Mouse (Mus musculus) kidney, embryonic 14.5 days (tissue): ENCODE measurements around the gene Zfp667. TPM values are rescaled to one million over a fixed set of nuclear protein-coding genes. Genes with fewer than 3 reads are reported as not detected.
"Not testable (repeated sequence)": the region's sequence is repeated elsewhere in the genome, so short reads cannot be mapped to it uniquely, and the experiment has no call there.

Experiments used
- ATAC-seq: fragments of 200-750 bp; cut with Nextera tagmentation; 2 replicates; pipeline ENCODE4 v1.8.0; 2017; ENCODE audit warnings: moderate number of reproducible peaks, mild to moderate bottlenecking, moderate TSS enrichment, moderate library complexity; ENCODE audit not compliant: low FRiP score, low TSS enrichment
- H3K27ac ChIP-seq: fragments of 300-500 bp; sonication (generic); 2 replicates; pipeline ENCODE4 v1.5.1; 2014; ENCODE audit warnings: low read depth, mild to moderate bottlenecking, low read length, moderate library complexity, mixed read lengths
- H3K27me3 ChIP-seq: fragments of 300-500 bp; sonication (generic); 2 replicates; pipeline ENCODE4 v1.6.1; 2014; ENCODE audit warnings: mild to moderate bottlenecking, low read length; ENCODE audit not compliant: control insufficient read depth, insufficient read depth
- H3K36me3 ChIP-seq: fragments of 300-500 bp; sonication (generic); 2 replicates; pipeline ENCODE4 v1.6.1; 2014; ENCODE audit warnings: low read length, mixed read lengths; ENCODE audit not compliant: control insufficient read depth, insufficient read depth
- H3K4me1 ChIP-seq: fragments of 300-500 bp; sonication (generic); 2 replicates; pipeline ENCODE4 v1.6.1; 2014; ENCODE audit warnings: low read length, mixed read lengths; ENCODE audit not compliant: control insufficient read depth, insufficient read depth
- H3K4me2 ChIP-seq: fragments of 300-500 bp; sonication (generic); replicated peaks from 2 replicates; pipeline ENCODE4 v1.6.1; 2014; ENCODE audit warnings: low read depth, mild to moderate bottlenecking, low read length
- H3K4me3 ChIP-seq: fragments of 300-500 bp; sonication (generic); 2 replicates; pipeline ENCODE4 v1.5.1; 2014; ENCODE audit warnings: mild to moderate bottlenecking, low read length
- H3K9ac ChIP-seq: fragments of 300-500 bp; sonication (generic); 2 replicates; pipeline ENCODE4 v1.6.1; 2014; ENCODE audit warnings: low read depth, mild to moderate bottlenecking, low read length, moderate library complexity
- H3K9me3 ChIP-seq: fragments of 300-500 bp; sonication (generic); 2 replicates; pipeline ENCODE4 v1.6.1; 2016; ENCODE audit warnings: low read length; ENCODE audit not compliant: control insufficient read depth
- whole genome bisulfite sequencing: fragments of 180-500 bp; shearing (Covaris S2); extraction: QIAGEN DNeasy Blood & Tissue Kit; methylation state at CpG from one replicate; pipeline ENCODE4 v1.1.7; 2014; 5-methylcytosine and 5-hydroxymethylcytosine counted together
- polyA plus RNA-seq: library from polyadenylated mRNA; unstranded; fragments of >200 nt; fragmentation: Nextera tagmentation; extraction: Ambion mirVana; gene quantifications from 2 replicates; pipeline ENCODE4 v1.2.1, GENCODE M21; 2014

Gene Zfp667
- polyA plus RNA-seq, 1 experiment from 2014 or later: 4.8 TPM

DNA sequence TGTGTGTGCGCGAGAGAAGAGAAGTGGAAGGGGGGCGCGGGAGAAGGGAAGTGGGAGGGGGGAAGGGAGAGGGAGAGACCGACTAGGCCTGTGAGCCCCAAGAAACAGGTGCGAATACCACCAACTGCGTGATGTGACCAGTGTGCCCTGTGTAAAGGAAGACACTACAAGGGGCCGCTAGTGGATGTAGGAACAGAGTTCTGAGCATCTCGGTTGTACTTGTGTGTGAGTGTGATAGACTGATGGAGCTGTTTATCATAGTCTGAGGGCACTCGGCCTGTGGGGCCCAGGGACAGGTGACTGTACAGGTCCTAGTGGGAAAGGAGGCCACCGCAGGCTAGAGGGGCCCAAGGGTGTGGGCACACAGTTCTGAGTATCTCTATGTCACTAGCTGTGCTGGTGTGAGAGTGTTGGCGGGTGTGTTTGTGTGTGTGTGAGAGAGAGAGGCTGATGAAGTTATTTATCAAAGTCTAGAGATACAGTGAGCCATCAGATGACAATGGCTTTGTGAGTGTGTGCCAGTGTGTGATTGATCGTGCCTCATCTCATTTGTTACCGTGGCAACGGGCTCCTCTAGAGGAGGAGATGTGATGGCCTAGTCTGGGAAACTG is 647 bp downstream of the Zfp667 start:
- peak; percentile 4 for ATAC-seq
- Histone ChIP-seq H3K4me3 (peak overlapping the region; percentile 45), H3K4me1 (peaks cover 4% of the 10 kb centered on the region; the same call in 1 of the 2 replicates), H3K27ac (no peak overlapping the region), H3K4me2 (peak overlapping the region; percentile 68), H3K36me3 (no peaks in the 10 kb centered on the region), H3K27me3 (no peaks in the 10 kb centered on the region), H3K9me3 (no peaks in the 10 kb centered on the region), H3K9ac (peak overlapping the region; percentile 56)
- WGBS: 31% methylated on average over 15 of the region's 15 CpGs

DNA sequence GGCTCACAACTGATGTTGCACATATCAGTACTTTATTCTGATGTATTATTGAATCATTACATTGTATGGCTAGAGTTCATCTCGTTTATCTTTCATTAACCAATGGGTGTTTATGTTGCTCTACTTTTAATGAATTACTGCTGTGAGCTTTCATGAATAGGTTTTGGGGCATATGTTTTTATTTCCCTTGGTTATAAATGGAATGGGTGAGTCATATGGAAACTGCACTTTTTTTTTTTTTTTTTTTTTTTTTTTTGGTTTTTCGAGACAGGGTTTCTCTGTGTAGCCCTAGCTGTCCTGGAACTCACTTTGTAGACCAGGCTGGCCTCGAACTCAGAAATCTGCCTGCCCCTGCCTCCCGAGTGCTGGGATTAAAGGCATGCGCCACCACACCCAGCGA is 4.7 kb downstream of the Zfp667 start:
- 93% methylated on average over 4 of the region's 6 CpGs for WGBS
- not testable (repeated sequence) for H3K27ac ChIP-seq

DNA sequence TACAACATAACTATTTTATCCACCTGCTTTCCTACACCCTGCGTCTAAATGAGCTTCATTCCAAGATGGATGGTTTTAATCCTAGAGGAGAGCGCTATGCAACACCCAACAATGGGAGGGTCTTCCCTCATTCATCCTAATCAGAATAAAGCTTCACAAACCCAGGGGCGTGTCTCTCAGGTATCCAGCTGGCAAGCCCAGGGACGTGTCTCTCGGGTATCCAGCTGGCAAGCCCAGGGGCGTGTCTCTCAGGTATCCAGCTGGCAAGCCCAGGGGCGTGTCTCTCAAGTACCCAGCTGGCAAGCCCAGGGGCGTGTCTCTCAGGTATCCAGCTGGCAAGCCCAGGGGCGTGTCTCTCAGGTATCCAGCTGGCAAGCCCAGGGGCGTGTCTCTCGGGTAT is 14.4 kb downstream of the Zfp667 start:
- not testable (repeated sequence) for ATAC-seq, H3K4me3 ChIP-seq, H3K36me3 ChIP-seq, H3K9ac ChIP-seq, H3K27ac ChIP-seq, H3K4me2 ChIP-seq, H3K27me3 ChIP-seq, H3K4me1 ChIP-seq, H3K9me3 ChIP-seq
- WGBS: 79% methylated on average over 11 of the region's 11 CpGs

More for the DNA sequence above, 4.7 kb downstream of the Zfp667 start:
- H3K4me1 ChIP-seq, H3K4me2 ChIP-seq, H3K9ac ChIP-seq, H3K9me3 ChIP-seq, H3K36me3 ChIP-seq, H3K27me3 ChIP-seq, ATAC-seq, H3K4me3 ChIP-seq: not testable (repeated sequence)

DNA sequence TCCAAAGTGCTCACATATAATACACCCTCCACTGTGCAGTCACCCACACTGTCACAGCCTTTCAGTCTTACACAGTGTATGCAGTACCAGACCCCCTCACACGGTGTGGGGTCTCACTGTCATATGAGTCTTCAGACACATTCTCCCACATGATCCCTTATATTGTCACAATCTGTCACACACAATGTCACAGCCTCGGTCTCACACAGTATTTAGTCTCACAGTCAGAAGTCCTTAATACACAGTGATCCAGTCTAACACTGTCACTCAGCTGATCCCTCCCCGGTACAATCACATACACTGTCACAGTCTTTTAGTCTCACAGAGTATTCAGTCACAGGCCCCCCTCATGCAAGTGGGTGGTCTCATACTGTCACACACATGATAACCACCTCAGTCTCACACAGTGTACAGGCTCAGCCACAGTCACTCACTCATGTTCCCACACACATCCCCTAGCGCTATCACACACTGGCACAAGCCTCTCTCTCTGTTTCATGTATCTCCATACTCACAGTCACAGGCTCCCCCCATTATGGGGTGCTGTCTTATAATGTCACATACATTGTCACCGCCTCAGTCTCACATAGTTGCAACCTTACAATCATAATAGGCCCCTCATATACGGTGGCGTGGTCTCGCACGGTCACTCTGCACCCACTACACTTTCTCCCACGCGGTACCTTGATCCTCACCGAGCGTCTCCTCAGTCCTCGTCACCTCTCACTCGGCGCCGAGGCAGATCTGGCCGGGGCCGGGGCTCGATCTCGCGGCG is 44.3 kb downstream of the Zfp667 start:
- H3K27ac ChIP-seq: peak overlapping the region; percentile 74
- no peaks in the 10 kb centered on the region for H3K27me3 ChIP-seq
- no peaks in the 10 kb centered on the region for H3K9me3 ChIP-seq
- peak; percentile 73 for ATAC-seq
- peaks cover 8% of the 10 kb centered on the region; the same call in 1 of the 2 replicates for H3K4me1 ChIP-seq
- peak overlapping the region; percentile 81 for H3K9ac ChIP-seq
- peak overlapping the region; percentile 72 for H3K4me2 ChIP-seq
- H3K4me3 ChIP-seq: peak overlapping the region; percentile 61
- WGBS: 16% methylated on average over 23 of the region's 23 CpGs
- peaks cover 6% of the 10 kb centered on the region for H3K36me3 ChIP-seq

DNA sequence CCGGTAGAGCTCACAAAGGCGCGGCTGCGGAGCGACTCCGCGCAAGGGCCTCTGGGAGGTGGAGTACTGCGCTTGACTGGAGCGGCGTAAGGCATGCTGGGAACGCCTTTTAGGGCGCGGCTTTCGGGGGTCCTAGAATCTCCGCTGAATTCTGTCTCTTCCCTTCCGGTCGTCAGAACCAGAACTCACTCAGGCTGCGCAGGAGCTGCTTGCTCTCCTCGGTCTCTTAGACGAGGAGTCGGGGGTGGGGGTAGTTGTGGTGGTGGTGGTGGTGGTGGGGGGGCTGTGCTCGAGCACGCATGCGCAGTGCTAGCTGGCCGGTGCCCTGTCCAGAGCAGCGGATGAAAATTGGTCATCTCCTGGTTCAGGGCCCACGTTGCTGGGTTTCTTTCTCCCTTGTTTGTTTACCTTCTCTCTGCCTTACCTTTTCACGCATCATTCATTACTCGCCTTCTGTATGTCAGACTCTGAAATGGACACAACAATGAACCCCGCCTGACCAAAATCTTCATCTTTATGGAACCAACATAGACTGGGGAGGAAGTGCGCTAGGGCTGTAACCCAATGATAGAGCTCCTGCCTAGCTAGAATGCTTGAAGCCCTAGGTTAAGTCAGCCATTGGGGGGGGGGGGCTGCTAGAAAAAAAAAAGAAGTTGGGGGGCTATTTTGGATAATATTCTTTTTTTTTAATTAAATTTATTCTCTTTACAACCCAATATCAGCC is 45.0 kb downstream of the Zfp667 start, which contains the start of gene Zfp583:
TSS of gene Zfp583 (minus strand) at position 53 of the 724 bp plus-strand sequence.
- H3K4me1 ChIP-seq: peaks cover 8% of the 10 kb centered on the region; the same call in 1 of the 2 replicates
- peaks cover 6% of the 10 kb centered on the region for H3K36me3 ChIP-seq
- H3K4me3 ChIP-seq: peak within 1 kb of the TSS; percentile 61
- H3K27me3 ChIP-seq: no peaks in the 10 kb centered on the region
- peak; percentile 96 for ATAC-seq
- H3K27ac ChIP-seq: peak within 1 kb of the TSS; percentile 74
- WGBS: 6% methylated on average over 30 of the region's 31 CpGs
- peak within 1 kb of the TSS; percentile 72 for H3K4me2 ChIP-seq
- no peaks in the 10 kb centered on the region for H3K9me3 ChIP-seq
- peak within 1 kb of the TSS; percentile 81 for H3K9ac ChIP-seq

- no peak for ATAC-seq
- Histone ChIP-seq H3K4me1 (no peaks in the 10 kb centered on the region), H3K36me3 (no peaks in the 10 kb centered on the region), H3K9ac (no peak overlapping the region), H3K27me3 (no peaks in the 10 kb centered on the region), H3K27ac (no peak overlapping the region), H3K4me2 (no peak overlapping the region), H3K9me3 (no peaks in the 10 kb centered on the region), H3K4me3 (no peak overlapping the region)
- WGBS: 80% methylated on average over 5 of the region's 5 CpGs
These were observed 53.5 kb downstream of the Zfp667 start for GRCm38 (mm10) chr7:6339865-6340264.

DNA sequence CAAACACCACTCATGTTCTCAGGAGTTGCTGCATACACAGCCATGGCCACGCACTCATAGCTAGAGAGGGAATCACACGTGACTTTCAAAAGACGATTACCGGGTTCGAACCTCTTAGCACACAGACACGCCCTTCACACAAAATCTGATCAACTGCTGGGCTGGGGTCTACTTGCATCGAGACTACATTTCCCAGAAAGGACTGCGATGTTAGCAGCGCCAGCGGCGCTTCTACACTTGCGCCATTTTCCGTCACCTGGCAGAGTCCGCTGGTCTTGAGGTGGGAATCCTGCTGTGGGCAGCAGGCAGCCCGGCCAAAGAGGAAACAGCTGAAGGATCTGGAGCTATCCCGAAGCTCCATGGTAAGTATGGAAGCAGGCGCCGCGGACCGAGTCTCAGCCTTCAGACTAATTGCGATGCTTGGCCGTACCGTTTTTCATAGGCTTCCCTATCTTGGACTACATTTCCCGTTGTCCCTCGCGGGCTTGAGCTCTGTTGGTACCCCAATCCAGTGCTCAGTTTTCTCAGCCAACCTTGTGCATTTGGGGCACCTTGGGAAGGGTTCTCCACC is 57.2 kb downstream of the Zfp667 start, which contains the start of gene Gm3854:
TSS of gene Gm3854 (plus strand) at position 259 of the 571 bp plus-strand sequence.
- 1% methylated on average over 26 of the region's 26 CpGs for WGBS
- H3K4me3 ChIP-seq: peak within 1 kb of the TSS; percentile 69
- H3K36me3 ChIP-seq: no peaks in the 10 kb centered on the region
- peak within 1 kb of the TSS; percentile 44; the same call in 1 of the 2 replicates for H3K9ac ChIP-seq
- H3K27me3 ChIP-seq: no peaks in the 10 kb centered on the region
- peak within 1 kb of the TSS; percentile 41 for H3K4me2 ChIP-seq
- ATAC-seq: peak; percentile 92
- H3K4me1 ChIP-seq: no peaks in the 10 kb centered on the region
- H3K27ac ChIP-seq: no peak within 1 kb of the TSS
- H3K9me3 ChIP-seq: no peaks in the 10 kb centered on the region

DNA sequence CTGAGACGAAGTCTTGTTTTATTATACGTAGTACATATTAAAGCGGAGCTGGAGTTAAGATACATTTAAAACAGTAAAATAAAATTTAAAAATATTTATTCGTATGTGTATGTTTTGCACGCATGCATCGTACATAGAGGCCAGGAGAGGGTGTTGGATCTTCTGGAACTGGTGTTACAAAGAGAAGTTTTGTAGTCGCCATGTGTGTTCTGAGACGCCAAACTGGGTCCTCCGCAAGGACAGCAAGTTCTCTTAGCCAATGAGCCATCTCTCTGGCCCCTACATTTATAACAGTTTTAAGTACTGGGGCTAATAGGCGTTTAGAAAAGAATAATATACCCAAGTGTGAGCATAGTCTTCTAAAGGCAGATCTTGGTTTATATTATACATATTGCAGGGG is 57.7 kb downstream of the Zfp667 start:
- peak; percentile 47 for ATAC-seq
- H3K4me1 ChIP-seq: no peaks in the 10 kb centered on the region
- H3K9ac ChIP-seq: peak overlapping the region; percentile 44; the same call in 1 of the 2 replicates
- whole genome bisulfite sequencing: 37% methylated on average over 10 of the region's 10 CpGs
- H3K27me3 ChIP-seq: no peaks in the 10 kb centered on the region
- H3K9me3 ChIP-seq: no peaks in the 10 kb centered on the region
- peak overlapping the region; percentile 69 for H3K4me3 ChIP-seq
- no peak overlapping the region for H3K27ac ChIP-seq
- no peaks in the 10 kb centered on the region for H3K36me3 ChIP-seq
- H3K4me2 ChIP-seq: peak overlapping the region; percentile 41
